Mouse (Mus musculus) CH12.LX (cell line): Measurements from ENCODE around the gene Lrrc15. TPM values are rescaled to one million over a fixed set of nuclear protein-coding genes. Genes with fewer than 3 reads are reported as not detected.

Source experiments
- DNase-seq: peaks from one replicate; pipeline ENCODE4 v3.0.0-alpha.2; 2013; ENCODE audit errors: extremely low read depth
- H3K27ac ChIP-seq: 2 replicates; pipeline ENCODE4 v1.5.1; 2012; ENCODE audit warnings: low read depth, mild to moderate bottlenecking, control low read depth, moderate library complexity; ENCODE audit not compliant: insufficient read depth
- H3K27me3 ChIP-seq: replicated peaks from 2 replicates; pipeline ENCODE3; 2012; ENCODE audit warnings: inconsistent platforms
- H3K36me3 ChIP-seq, 2 experiments: replicated peaks in 1 of 2; 2 replicates each; pipeline versions ENCODE3 to v1.6.1; 2012; ENCODE audit warnings: inconsistent platforms in 1 of 2, low read length in 1 of 2, mild to moderate bottlenecking in 1 of 2, mixed read lengths in 1 of 2, moderate library complexity in 1 of 2; ENCODE audit not compliant: control insufficient read depth in 1 of 2, insufficient read depth in 1 of 2
- H3K4me1 ChIP-seq, 2 experiments: 2 replicates each; pipeline ENCODE4 v1.6.1; 2012; ENCODE audit warnings: inconsistent platforms in 1 of 2, moderate library complexity in 1 of 2; ENCODE audit not compliant: insufficient read depth in 2 of 2, control insufficient read depth in 1 of 2
- H3K4me2 ChIP-seq: 2 replicates; pipeline ENCODE4 v1.6.1; 2012; ENCODE audit warnings: low read depth, mild to moderate bottlenecking, control low read depth; ENCODE audit not compliant: poor library complexity, insufficient read depth, severe bottlenecking
- H3K4me3 ChIP-seq, 3 experiments: fragments of 150-350 bp in 1 of 3; sonication (generic) in 1 of 3; replicated peaks in 1 of 3; 2 replicates each; pipeline versions ENCODE3 to v1.5.1; 2011 to 2012; ENCODE audit warnings: low read depth in 2 of 3, low read length in 2 of 3, mild to moderate bottlenecking in 2 of 3, moderate library complexity in 2 of 3, control low read depth in 1 of 3, improper control_type of control experiment in 1 of 3, inconsistent platforms in 1 of 3, mixed read lengths in 1 of 3; ENCODE audit not compliant: poor library complexity in 1 of 3
- H3K79me2 ChIP-seq: replicated peaks from 2 replicates; pipeline ENCODE4 v1.6.1; 2012; ENCODE audit warnings: mild to moderate bottlenecking, moderate library complexity; ENCODE audit not compliant: control insufficient read depth, poor library complexity, insufficient read depth, severe bottlenecking; ENCODE audit errors: extremely low read depth
- H3K9ac ChIP-seq: 2 replicates; pipeline ENCODE4 v1.6.1; 2012; ENCODE audit warnings: low read depth, mild to moderate bottlenecking, control low read depth, moderate library complexity; ENCODE audit not compliant: insufficient read depth
- H3K9me3 ChIP-seq: replicated peaks from 2 replicates; pipeline ENCODE3; 2012; ENCODE audit warnings: low read length, inconsistent platforms, mixed read lengths
- BHLHE40 ChIP-seq: IDR thresholded peaks from 2 replicates; pipeline ENCODE4 v1.6.1; 2011; ENCODE audit warnings: mild to moderate bottlenecking, low read depth, low read length, improper control_type of control experiment
- CHD2 ChIP-seq: IDR thresholded peaks from 2 replicates; pipeline ENCODE4 v1.6.1; 2011; ENCODE audit warnings: low read length, improper control_type of control experiment
- CTCF ChIP-seq, 2 experiments: IDR thresholded peaks in 1 of 2; conservative IDR thresholded peaks in 1 of 2; 2 replicates each; pipeline ENCODE4 v1.5.1; 2011 to 2012; ENCODE audit warnings: low read depth in 2 of 2, low read length in 2 of 2, improper control_type of control experiment in 1 of 2, inconsistent platforms in 1 of 2, mild to moderate bottlenecking in 1 of 2, moderate library complexity in 1 of 2
- E2F4 ChIP-seq: IDR thresholded peaks from 2 replicates; pipeline ENCODE4 v1.6.1; 2011; ENCODE audit warnings: low read depth, low read length, improper control_type of control experiment; ENCODE audit not compliant: insufficient replicate concordance
- ELF1 ChIP-seq: IDR thresholded peaks from 2 replicates; pipeline ENCODE4 v1.6.1; 2014; ENCODE audit warnings: low read depth, mild to moderate bottlenecking, inconsistent platforms, low read length, improper control_type of control experiment
- EP300 ChIP-seq: IDR thresholded peaks from 2 replicates; pipeline ENCODE4 v1.6.1; 2011; ENCODE audit warnings: low read length, improper control_type of control experiment
- GABPA ChIP-seq: IDR thresholded peaks from 2 replicates; pipeline ENCODE4 v1.6.1; 2012; ENCODE audit warnings: low read depth, low read length, improper control_type of control experiment, inconsistent platforms; ENCODE audit not compliant: insufficient replicate concordance
- HCFC1 ChIP-seq: IDR thresholded peaks from 2 replicates; pipeline ENCODE4 v1.6.1; 2012; ENCODE audit warnings: low read depth, mild to moderate bottlenecking, inconsistent platforms, low read length, improper control_type of control experiment
- JUN ChIP-seq: IDR thresholded peaks from 2 replicates; pipeline ENCODE4 v1.6.1; 2011; ENCODE audit warnings: low read depth, mild to moderate bottlenecking, low read length, improper control_type of control experiment, moderate library complexity; ENCODE audit not compliant: insufficient read depth
- KAT2A ChIP-seq: IDR thresholded peaks from 2 replicates; pipeline ENCODE4 v1.6.1; 2012; ENCODE audit warnings: low read length, improper control_type of control experiment, inconsistent platforms; ENCODE audit not compliant: insufficient replicate concordance
- MAFK ChIP-seq: IDR thresholded peaks from 2 replicates; pipeline ENCODE4 v1.6.1; 2011; ENCODE audit warnings: low read length, improper control_type of control experiment; ENCODE audit not compliant: insufficient replicate concordance
- MAX ChIP-seq: IDR thresholded peaks from 2 replicates; pipeline ENCODE4 v1.6.1; 2011; ENCODE audit warnings: low read length, improper control_type of control experiment
- MAZ ChIP-seq: IDR thresholded peaks from 2 replicates; pipeline ENCODE4 v1.6.1; 2012; ENCODE audit warnings: low read depth, mild to moderate bottlenecking, inconsistent platforms, low read length, improper control_type of control experiment, moderate library complexity
- MEF2A ChIP-seq: IDR thresholded peaks from 2 replicates; pipeline ENCODE4 v1.6.1; 2014; ENCODE audit warnings: low read depth, mild to moderate bottlenecking, inconsistent platforms, low read length, improper control_type of control experiment, borderline replicate concordance
- MXI1 ChIP-seq: IDR thresholded peaks from 2 replicates; pipeline ENCODE4 v1.6.1; 2011; ENCODE audit warnings: mild to moderate bottlenecking, low read depth, low read length, improper control_type of control experiment
- PAX5 ChIP-seq: IDR thresholded peaks from 2 replicates; pipeline ENCODE4 v1.6.1; 2012; ENCODE audit warnings: low read length, inconsistent platforms, mixed read lengths
- POLR2A ChIP-seq: IDR thresholded peaks from 2 replicates; pipeline ENCODE4 v1.6.1; 2011; ENCODE audit warnings: low read depth, mild to moderate bottlenecking, improper control_type of control experiment, low read length
- POLR2AphosphoS2 ChIP-seq: IDR thresholded peaks from 2 replicates; pipeline ENCODE4 v1.6.1; 2011; ENCODE audit warnings: low read depth, low read length, improper control_type of control experiment
- RCOR1 ChIP-seq: conservative IDR thresholded peaks from 2 replicates; pipeline ENCODE4 v1.6.1; 2012; ENCODE audit warnings: low read depth, mild to moderate bottlenecking, inconsistent platforms, low read length, improper control_type of control experiment
- SIN3A ChIP-seq: IDR thresholded peaks from 2 replicates; pipeline ENCODE4 v1.6.1; 2012; ENCODE audit warnings: low read length, improper control_type of control experiment, inconsistent platforms
- TCF12 ChIP-seq: IDR thresholded peaks from 2 replicates; pipeline ENCODE4 v1.6.1; 2014; ENCODE audit warnings: low read depth, mild to moderate bottlenecking, inconsistent platforms, low read length, improper control_type of control experiment
- USF1 ChIP-seq: IDR thresholded peaks from 2 replicates; pipeline ENCODE4 v1.6.1; 2014; ENCODE audit warnings: low read depth, mild to moderate bottlenecking, inconsistent platforms, low read length, improper control_type of control experiment
- USF2 ChIP-seq: conservative IDR thresholded peaks from 2 replicates; pipeline ENCODE4 v1.6.1; 2011; ENCODE audit warnings: low read depth, low read length, improper control_type of control experiment
- ZC3H11A ChIP-seq: IDR thresholded peaks from 2 replicates; pipeline ENCODE4 v1.6.1; 2012; ENCODE audit warnings: low read depth, mild to moderate bottlenecking, inconsistent platforms, low read length, improper control_type of control experiment
- ZKSCAN1 ChIP-seq: IDR thresholded peaks from 2 replicates; pipeline ENCODE4 v1.6.1; 2012; ENCODE audit warnings: low read depth, inconsistent platforms, low read length, improper control_type of control experiment, borderline replicate concordance
- ZMIZ1 ChIP-seq: IDR thresholded peaks from 2 replicates; pipeline ENCODE4 v1.6.1; 2012; ENCODE audit warnings: low read depth, mild to moderate bottlenecking, inconsistent platforms, low read length, improper control_type of control experiment
- ZNF384 ChIP-seq: IDR thresholded peaks from 2 replicates; pipeline ENCODE4 v1.6.1; 2012; ENCODE audit warnings: low read depth, low read length, improper control_type of control experiment, inconsistent platforms
- dilution Hi-C: fragments of 300-500 bp; cut with MboI; formaldehyde crosslinking; loops from 2 replicates; pipeline ENCODE4 v1.14.3; 2020; ENCODE audit warnings: low sequenced_read_pairs; ENCODE audit not compliant: extremely low pct_unique_long_range_greater_than_20kb, extremely low pct_ligation_motif_present
- in situ Hi-C: fragments of 300-500 bp; cut with MboI; formaldehyde crosslinking; loops from 3 replicates; pipeline ENCODE4 v1.14.3; 2019; ENCODE audit warnings: low sequenced_read_pairs, low pct_ligation_motif_present, low pct_unique_long_range_greater_than_20kb, mixed read lengths
- polyA plus RNA-seq: library from polyadenylated mRNA; unstranded; fragments of >175 nt; gene quantifications from 2 replicates; pipeline ENCODE4 v1.2.1, GENCODE M21; 2012; ENCODE audit warnings: low read depth; ENCODE audit not compliant: insufficient read length
- total RNA-seq, 2 experiments: library from RNA; depleted of rRNA; stranded (reverse); fragments of 300-350 nt in 1 of 2; fragments of >200 nt in 1 of 2; gene quantifications; 2 replicates each; pipeline ENCODE4 v1.2.3; 2012 to 2014

Lrrc15 gene
- total and polyA plus RNA-seq, 3 experiments: not detected

DNA sequence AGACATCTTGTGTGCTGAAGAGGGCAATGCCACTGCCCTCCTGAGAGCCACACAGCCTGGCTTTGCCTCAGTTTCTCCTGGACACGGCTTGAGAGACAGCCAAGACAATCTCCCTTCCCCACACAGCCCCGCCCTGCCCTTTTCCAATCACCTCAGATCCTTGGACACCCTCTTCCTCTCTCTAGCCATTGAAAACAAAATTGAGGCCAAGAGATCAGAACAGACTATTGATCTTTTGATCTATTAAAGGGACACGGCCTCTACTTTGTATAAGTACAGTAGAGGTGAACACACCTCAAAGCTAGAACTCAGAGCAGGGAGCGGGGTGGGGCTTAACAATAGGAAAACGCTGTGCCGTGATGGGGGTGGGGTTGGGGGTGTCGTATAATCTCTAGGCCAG, 24.6 kb downstream of the Lrrc15 start:
- H3K27me3 ChIP-seq: peaks cover 1% of the 10 kb centered on the region
- H3K4me3 ChIP-seq: no peak overlapping the region
- in situ Hi-C loops: loop anchor here (25.0 kb wide), 2 partner anchors 804 to 1104 kb away; no protein-coding TSS in a partner anchor
- peaks cover 9 to 19% of the 10 kb centered on the region in 2 experiments for H3K4me1 ChIP-seq
- H3K4me2 ChIP-seq: no peak overlapping the region
- no peak for DNase-seq
- dilution Hi-C loops: no loop called here
- H3K9me3 ChIP-seq: no peaks in the 10 kb centered on the region
- H3K36me3 ChIP-seq: no peaks in the 10 kb centered on the region
- no peaks in the 10 kb centered on the region for H3K79me2 ChIP-seq
- no peak overlapping the region for H3K9ac ChIP-seq
- TF ChIP-seq ELF1: no peak
- TF ChIP-seq CHD2: no peak
- no peak for TF ChIP-seq MAZ
- TF ChIP-seq RCOR1: no peak
- TF ChIP-seq USF1: no peak
- TF ChIP-seq MAFK: no peak
- TF ChIP-seq USF2: no peak
- TF ChIP-seq MEF2A: no peak
- TF ChIP-seq HCFC1: no peak
- no peak overlapping the region for H3K27ac ChIP-seq

GRCm38 (mm10) chr16:30257718-30258117, 25.3 kb downstream of the Lrrc15 start:
- peaks cover 1% of the 10 kb centered on the region for H3K27me3 ChIP-seq

GRCm38 (mm10) chr16:30255061-30255460, 28.0 kb downstream of the Lrrc15 start:
- dilution Hi-C loops (no loop called here), in situ Hi-C loops (loop anchor here (25.0 kb wide), 2 partner anchors 807 to 1107 kb away; no protein-coding TSS in a partner anchor)
- no peak overlapping the region for H3K27ac ChIP-seq
- peaks cover 14% of the 10 kb centered on the region for H3K27me3 ChIP-seq
- no peak overlapping the region for H3K9ac ChIP-seq
- H3K4me1 ChIP-seq: peaks cover 8 to 18% of the 10 kb centered on the region in 2 experiments
- H3K36me3 ChIP-seq: no peaks in the 10 kb centered on the region
- H3K9me3 ChIP-seq: no peaks in the 10 kb centered on the region
- H3K4me2 ChIP-seq: no peak overlapping the region
- H3K79me2 ChIP-seq: no peaks in the 10 kb centered on the region
- DNase-seq: no peak
- H3K4me3 ChIP-seq: no peak overlapping the region
- TF ChIP-seq ELF1: no peak
- TF ChIP-seq ZC3H11A: no peak
- TF ChIP-seq GABPA: no peak
- no peak for TF ChIP-seq MXI1
- no peak for TF ChIP-seq MAFK
- no peak for TF ChIP-seq CTCF (conservative IDR thresholded peaks at IDR 0.05 in 1 of 2, IDR thresholded peaks at IDR 0.05 in 1 of 2; ENCODE audit: low read depth in 2 of 2, low read length in 2 of 2)
- TF ChIP-seq E2F4: no peak
- TF ChIP-seq KAT2A: no peak
- TF ChIP-seq MAZ: no peak
- TF ChIP-seq BHLHE40: no peak
- no peak for TF ChIP-seq MAX
- TF ChIP-seq USF1: no peak
- TF ChIP-seq PAX5: no peak
- TF ChIP-seq ZNF384: no peak
- no peak for TF ChIP-seq POLR2AphosphoS2
- TF ChIP-seq TCF12: no peak
- no peak for TF ChIP-seq SIN3A
- TF ChIP-seq POLR2A: no peak

More at GRCm38 (mm10) chr16:30257718-30258117, 25.3 kb downstream of the Lrrc15 start:
- H3K27ac ChIP-seq: no peak overlapping the region
- H3K4me2 ChIP-seq: no peak overlapping the region
- no peak overlapping the region for H3K9ac ChIP-seq
- in situ Hi-C loops: loop anchor here (25.0 kb wide), 2 partner anchors 805 to 1105 kb away; no protein-coding TSS in a partner anchor
- H3K4me1 ChIP-seq: peaks cover 9 to 18% of the 10 kb centered on the region in 2 experiments
- H3K36me3 ChIP-seq: no peaks in the 10 kb centered on the region
- dilution Hi-C loops: no loop called here
- H3K9me3 ChIP-seq: no peaks in the 10 kb centered on the region
- no peak for TF ChIP-seq EP300
- TF ChIP-seq ZKSCAN1: no peak
- TF ChIP-seq CTCF (conservative IDR thresholded peaks at IDR 0.05 in 1 of 2, IDR thresholded peaks at IDR 0.05 in 1 of 2; ENCODE audit: low read depth in 2 of 2, low read length in 2 of 2): no peak
- no peak for TF ChIP-seq ZMIZ1
- no peak for TF ChIP-seq JUN
- TF ChIP-seq MXI1: no peak
- TF ChIP-seq ELF1: no peak
- no peak for TF ChIP-seq SIN3A
- no peak for TF ChIP-seq PAX5
- TF ChIP-seq POLR2A: no peak
- TF ChIP-seq ZC3H11A: no peak
- TF ChIP-seq, all 38 proteins: peak for 0
- Histone ChIP-seq H3K4me3 (no peak overlapping the region), H3K79me2 (no peaks in the 10 kb centered on the region)
- DNase-seq: no peak
